Mouse (Mus musculus): Measurements from ENCODE around the gene Thbs3.

The Thbs3 gene

DNA sequence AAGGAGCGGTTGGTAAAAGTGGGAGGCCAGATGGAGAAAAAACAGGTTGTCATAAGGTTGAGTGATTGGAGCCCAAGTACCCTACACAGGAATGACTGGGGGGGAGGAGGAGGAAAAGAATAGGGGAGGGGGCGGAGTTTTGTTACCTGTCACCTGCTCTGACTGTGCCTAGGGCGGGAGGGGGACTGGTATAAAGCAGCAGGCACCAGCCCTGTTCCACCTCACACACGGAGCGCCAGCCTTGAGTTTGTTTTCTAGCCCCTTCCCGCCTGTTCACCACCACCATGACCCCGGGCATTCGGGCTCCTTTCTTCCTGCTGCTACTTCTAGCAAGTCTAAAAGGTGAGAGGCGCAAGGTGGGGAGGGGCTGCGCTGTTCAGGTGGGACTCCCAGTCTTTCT lies 13.9 kb downstream of the Thbs3 start, which contains the start of gene Muc1:
Muc1 (plus strand) TSS at position 222 of the 400 bp plus-strand sequence.
- DNase-seq: no peak

DNA sequence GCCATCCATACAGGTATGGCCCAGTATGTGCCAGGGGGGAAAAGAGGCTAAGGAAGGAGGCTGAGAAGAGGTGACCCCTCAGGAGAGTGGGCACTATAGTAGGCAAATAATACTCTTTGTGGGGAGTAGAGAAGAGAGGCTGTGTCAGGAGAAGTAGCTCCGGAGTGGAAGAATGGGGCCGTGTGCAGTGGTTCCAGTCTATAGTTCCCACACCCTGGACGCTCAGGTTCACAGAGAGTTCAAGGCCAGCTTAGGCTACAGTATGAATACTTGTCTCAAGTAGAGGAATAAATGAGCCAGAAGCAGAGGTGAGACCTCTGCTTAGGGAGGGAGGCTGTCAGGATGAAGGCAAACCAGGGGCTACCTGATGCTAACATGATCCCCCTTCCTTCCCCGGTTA lies 14.3 kb downstream of the Thbs3 start:
- DNase-seq: no peak

DNA sequence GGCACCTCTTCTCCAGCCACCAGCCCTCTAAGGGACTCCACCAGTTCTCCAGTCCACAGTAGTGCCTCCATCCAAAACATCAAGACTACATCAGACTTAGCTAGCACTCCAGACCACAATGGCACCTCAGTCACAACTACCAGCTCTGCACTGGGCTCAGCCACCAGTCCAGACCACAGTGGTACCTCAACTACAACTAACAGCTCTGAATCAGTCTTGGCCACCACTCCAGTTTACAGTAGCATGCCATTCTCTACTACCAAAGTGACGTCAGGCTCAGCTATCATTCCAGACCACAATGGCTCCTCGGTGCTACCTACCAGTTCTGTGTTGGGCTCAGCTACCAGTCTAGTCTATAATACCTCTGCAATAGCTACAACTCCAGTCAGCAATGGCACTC lies 15.6 kb downstream of the Thbs3 start:
- DNase-seq: no peak

DNA sequence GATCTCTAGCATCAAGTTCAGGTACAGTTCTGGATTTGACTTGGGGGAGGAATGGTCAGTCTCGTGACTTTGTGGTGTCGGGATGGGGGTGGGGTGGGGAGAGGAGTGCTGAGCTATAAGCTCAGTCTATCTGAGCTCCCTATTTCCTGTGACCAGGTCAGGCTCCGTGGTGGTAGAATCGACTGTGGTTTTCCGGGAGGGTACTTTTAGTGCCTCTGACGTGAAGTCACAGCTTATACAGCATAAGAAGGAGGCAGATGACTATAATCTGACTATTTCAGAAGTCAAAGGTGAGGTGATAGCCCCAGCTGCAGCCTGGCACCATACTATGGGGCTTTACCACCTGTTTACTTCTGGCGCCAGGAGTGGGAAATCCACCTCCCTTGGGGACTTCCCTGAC lies 16.4 kb downstream of the Thbs3 start:
- no peak for DNase-seq

DNA sequence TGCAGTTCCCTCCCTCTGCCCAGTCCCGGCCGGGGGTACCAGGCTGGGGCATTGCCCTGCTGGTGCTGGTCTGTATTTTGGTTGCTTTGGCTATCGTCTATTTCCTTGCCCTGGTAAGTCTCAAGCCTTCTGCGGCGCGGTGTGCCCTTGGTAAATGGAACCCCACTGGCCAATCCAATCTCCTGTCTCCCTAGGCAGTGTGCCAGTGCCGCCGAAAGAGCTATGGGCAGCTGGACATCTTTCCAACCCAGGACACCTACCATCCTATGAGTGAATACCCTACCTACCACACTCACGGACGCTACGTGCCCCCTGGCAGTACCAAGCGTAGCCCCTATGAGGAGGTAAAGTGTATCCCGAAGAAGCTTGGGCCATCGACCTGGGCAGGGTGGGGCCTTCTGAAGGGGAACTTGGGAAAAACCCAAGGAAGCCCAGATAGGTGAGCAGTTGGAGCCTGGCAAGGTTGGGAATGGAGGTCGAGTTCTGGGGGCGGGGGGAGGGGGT lies 16.8 kb downstream of the Thbs3 start:
- DNase-seq: no peak

DNA sequence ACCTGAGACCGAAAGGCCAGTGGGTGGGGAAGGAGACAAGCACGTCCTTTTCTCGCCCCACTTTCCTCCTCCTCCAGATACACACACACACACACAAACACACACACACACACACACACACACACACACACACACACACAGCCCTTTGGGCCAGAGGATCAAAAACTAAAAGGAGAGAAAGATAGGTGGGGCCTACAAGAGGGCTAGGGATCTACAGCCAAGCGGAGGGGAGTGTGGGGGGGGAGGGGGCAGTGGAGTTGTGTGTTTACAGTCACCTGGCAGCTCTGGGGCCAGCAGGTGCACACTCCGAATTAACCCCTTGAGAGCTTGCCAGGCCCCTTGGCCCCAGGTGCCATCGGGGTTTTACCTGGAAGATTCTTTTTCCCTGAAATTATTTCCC lies 17.6 kb downstream of the Thbs3 start:
- no peak for DNase-seq

DNA sequence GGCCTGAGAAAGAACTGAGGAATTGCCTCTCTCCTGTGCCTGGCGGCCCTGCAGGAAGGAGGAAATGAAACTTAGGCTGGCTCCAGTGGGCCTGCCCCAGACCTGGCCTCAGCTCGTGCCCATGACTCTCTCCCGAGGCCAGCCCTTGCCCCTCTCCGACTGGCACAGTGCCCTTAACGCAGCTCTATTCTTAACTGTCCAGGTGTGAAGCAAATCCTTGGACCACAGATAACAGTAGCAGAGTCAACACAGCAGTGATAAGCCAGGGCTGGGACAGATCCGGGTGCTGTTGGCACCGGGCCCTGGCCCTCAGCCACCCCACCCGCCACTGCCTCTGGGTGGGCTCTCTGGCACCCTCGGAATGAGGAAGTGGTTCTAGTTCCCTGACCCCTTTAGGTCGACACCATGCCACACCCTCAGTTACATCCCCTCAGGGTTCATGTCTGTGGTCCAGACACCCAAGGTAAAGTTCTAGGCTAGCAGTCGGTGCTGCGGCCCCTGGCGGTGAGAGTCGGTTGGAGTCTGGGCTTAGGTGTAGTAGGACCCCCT lies 18.7 kb downstream of the Thbs3 start:
- no peak for DNase-seq

DNA sequence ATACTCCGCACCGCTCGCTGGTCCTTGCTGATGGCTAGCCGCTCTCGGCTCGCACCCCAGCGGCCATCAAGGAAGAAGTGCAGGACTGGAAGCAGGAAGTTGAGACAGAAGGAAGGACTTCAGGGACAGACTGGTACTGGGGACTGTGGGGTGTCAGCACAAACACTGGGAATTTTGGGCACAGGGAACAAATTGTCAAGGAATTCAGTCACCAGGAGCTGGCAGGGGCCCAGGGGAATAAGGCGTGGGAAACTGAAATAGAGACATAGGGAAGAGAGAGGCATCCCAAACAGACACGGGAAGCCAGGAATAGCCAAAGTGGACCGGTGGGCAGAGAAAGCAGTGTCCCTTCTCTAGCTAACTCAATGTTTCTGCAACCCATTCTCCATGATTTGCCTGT lies 21.5 kb downstream of the Thbs3 start:
- peak; percentile 76 for DNase-seq

DNA sequence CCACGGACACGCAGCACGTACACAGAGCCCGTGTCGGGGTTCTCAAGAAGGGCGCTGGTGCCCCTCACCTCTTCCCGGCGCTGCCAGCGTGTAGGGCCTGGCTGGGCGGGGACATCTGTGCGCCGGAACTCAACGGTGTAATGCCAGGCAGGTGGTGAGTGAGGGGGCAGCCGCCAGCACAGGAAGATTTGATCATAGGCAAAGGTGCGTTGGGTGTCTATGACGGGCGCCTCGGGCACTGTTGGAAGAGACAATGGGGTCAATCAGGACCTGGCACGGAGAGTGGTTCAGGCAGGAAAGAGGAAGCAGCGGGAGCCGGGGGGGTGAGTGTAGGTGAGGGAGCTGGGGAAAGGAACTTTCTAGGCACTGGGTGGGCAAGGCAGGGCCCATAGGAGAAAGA lies 22.7 kb downstream of the Thbs3 start:
- DNase-seq: no peak

DNA sequence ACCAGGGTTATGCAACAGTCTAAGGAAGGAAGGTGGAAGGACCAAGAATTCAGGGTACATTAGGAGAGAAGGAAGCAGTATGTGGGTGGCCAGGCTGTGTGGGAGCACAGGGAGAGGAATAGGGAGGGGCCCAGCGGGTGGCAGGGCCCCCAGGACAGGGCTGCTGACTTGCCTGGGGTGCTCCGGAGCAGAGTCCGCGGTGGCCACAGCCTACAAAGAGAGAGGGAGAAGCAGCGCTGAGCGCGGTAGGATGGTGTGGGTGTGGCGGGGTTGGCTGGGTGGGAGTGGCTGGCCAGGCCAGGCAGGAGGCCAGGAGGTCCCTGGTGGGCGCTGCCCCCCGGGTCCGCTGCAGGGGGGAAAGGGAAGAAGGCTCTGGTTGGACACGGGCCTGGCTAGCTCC lies 23.5 kb downstream of the Thbs3 start:
- DNase-seq: no peak

DNA sequence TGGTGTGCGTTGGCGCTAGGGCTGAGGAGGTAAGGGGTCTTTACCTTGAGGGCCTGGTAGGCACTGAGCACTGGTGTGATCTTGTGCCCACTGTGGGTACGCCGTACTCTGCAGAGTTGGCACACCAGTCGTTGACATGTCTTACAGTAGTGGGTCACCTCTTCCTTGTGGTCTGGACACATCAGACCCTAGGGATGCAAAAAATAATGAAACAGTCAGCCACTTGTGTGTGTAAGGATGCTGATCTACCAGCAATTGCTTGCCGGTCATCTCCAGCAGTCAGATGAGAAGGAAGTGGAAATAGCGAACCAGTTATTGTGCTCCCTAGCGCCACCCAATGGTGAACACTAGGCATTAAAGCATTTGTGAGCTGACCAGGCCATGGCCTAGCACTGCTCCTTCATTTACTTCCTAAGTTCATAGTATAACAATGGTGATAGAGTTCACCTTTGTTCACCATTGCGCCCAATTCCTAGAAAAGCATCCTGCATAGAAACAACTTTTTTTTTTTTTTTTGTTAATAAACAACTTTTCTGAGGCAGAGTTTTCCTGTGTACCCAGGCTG lies 27.4 kb downstream of the Thbs3 start:
- DNase-seq: no peak

DNA sequence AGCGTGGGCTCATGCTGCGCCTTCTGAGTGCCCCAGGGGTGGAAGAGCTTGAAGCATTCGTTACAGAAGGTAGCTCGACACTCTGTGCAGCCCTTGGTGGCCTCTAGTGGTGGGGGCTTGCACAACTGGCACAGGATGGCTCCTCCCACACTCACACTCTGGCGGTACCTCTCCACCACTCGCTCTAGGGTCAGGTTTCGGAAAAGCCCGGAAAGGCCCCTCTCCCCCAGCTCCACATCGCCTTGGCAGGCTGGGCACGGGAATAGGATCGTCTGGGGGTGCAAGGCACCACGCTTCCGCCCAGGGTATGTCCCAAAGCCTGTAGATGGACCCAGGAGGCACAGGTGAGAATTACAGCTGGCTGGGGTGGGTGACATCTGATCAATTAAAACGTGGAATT lies 28.6 kb downstream of the Thbs3 start:
- DNase-seq: no peak

DNA sequence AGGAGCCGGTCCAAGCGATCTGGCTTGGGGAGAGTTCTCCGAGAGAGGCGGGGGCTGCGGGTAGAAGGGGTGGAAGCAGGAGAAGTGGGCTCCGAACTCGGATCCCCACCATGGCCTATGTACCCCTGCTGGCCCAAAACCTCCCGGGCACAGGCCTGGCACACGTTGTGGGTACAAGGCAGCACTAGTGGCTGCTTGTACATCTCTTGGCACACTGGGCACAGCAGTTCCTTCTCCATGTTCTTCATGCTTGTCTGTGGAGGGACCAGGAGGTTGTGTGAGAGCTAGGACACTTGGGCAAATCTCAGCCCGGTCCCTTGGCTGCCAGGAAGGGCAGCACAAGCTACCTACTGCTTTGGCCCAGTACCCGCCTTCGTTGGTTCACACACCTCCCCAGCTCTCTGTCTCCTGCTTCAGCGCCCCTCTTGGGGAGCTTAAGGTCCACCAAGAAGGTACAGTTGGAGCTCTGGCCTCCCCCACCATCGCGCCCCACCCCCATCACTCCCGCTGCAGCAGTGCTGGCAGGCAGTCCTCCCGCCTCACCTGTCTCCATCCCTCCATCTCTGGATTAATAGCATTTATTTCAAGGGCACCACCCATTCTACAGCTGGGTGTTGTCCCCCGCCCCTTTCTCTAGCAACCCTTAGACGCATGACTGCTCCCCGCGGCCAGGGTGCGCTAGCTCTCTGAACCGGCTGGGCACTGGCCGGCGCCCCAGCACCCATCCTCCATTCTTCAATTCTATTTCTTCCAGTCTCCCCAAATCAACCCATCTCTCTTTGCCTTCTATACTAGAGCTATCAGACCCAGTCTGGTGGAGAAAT lies 29.4 kb downstream of the Thbs3 start:
- no peak for DNase-seq

DNA sequence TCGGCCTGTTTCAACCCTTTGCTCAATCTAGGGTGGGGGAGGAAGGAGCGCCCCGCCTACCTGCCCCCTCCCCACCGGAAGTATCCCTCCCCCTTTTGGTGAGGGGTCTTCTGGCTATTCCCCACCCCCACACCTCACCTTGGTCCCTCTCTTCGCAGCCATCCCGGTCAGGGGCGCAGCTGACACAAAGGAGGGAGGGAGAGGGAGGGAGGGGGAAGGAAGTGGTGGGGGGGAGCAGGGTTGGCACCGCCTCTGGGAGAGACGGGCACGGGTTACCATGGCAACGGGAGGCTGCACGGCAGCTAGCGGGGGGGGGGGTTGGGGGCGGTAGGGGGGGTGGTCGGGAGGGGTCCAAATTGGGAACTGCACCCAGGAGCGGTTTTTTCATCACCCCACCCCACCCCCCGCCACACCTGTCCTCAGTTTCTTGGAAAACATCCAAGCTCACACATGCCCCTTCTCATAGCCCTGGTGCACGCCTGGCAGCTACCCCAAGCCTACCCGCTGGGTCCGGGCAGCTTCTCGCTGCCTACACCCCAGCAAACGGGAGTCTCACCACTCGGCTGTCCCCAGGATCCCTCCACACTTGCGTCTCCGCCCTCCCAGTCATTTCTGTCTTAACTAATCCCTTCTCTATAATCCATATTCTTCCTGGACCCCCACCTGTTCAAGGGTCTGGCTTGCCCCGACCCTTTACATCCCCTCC lies 30.2 kb downstream of the Thbs3 start:
- peak; percentile 72 for DNase-seq

DNA sequence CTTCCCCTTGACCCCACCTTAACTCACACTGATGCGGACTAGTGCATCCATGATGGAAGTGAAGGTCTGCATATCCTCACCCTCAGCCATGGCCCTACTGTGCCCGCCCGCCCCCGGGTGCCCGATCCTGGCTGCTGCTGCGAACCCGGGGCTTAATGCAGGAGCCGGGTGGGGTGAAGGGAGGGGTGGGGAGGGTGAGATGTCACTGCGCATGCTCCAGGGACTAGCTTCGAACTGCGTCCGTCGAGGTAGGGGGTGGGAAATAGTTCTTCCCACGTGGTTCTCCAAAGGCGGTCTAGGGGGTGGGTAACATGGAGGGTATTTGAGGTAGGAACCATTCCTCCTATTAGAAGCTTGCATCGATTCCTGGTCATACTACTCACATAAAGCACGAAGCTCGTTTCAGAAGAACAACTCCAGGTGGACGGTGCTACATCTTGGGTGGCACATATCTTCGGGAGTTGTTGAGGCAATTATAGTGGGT lies 30.8 kb downstream of the Thbs3 start, which contains the start of gene Krtcap2:
Krtcap2 (plus strand) TSS at position 279 of the 484 bp plus-strand sequence.
- peak; percentile 85 for DNase-seq

DNA sequence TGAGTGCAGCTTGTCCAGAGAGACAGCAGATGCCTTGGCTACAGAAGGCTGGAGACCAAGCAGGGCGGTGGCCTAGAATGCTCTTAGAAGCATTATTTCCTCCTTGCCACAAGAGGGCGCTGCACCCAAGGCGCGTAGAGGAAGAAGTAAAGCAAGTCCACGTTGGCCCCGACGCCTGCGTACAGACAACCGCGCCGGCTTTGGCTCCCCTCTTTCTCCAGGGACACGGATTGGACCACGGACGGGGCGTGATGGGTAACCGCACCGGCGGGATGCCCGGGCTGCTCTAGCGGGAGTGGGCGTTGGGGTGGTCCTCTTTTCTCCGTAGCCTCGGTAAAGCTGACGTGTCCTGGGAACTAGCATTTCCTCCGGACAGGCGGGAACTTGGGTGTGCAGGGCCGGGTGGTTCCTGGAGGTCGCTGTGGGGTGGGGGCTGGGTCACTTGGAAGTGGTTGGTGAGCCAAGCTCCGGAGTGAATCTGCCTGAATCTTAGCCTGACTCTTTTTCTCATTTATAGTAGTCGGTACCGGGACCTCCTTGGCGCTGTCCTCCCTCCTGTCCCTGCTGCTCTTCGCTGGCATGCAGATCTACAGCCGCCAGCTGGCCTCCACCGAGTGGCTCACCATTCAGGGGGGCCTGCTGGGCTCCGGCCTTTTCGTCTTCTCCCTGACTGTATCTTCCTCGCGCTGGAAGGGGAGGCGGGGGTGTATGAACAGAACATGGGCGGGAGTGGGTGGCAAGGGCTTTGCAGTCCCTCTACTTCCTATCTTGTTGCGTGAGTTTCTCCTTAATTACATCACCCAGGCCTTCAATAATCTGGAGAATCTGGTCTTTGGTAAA lies 31.5 kb downstream of the Thbs3 start, which contains the start of gene Trim46:
Trim46 (minus strand) TSS at position 49 of the 840 bp plus-strand sequence.
- DNase-seq: peak; percentile 92

DNA sequence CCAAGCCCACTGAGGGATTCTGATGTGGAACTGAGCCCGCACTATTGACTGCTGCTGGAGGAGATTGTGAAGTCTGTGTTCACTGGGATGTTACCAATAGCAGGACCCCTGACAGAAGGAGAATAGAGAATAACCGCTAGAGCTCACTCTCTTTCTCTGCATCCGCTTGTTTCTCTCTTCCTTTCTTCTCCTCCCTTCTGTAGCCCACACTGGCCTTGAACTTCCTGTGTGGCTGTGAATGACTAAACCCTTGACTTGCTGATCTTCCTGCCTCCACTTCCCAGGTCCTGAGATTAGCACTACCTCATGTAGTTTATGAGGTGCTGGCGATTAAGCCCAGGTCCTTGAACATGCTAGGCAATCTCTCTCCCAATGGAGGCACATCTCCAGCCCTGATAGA lies 32.5 kb downstream of the Thbs3 start:
- DNase-seq: no peak

DNA sequence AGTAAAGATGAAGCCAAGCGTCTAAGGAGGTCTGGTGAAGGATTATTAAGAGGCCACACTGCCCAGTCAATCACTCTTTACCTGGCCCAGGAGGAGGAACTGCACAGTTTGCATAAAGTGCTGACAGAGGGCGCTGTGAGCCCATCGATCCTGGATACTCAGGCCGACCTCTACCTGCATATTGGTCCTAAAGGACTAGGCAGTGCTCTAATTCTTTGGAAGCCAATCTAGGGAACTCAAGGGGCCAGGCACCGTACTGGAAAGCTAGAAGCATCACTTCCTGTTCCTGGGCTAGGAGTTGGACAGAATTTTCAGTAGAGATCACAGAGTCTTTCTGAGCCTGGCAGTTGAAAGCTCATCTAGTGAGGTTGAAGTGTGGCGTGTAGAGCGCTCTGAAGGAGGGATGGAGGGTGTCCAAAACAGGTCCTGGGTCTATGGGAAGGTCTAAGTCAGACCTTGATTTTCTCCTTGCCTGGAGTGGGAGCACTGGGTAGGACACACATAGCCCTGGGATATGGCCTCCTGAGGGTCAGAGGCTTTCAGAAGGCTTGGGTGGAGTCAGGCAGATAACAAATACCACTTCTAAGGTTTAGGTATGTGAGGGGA lies 35.6 kb downstream of the Thbs3 start:
- DNase-seq: peak; percentile 55

DNA sequence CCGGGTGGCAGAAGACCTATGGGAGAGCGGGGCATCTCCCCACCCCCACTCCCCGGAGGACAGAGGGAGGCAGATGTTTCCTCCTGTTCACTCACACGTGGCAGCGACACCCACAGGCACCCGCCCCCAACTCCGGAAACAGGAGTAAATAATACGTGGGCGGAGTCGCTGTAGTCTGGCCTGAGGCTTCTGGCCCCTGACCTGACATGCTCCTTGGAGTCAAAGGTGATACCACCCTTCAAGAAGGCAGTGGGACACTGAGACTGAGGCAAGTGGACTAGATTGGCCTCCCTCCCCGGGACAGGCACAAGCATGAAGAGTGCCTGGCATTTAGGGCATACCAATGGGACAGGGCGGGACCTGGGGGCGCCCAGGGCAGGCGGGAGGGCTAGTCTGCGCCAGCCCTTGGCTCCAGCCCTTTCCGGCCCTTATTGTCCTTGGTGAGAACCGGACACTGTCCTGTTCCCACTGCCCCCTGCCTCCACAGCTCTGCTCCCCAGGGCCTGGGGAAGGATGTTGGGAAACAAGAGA lies 36.5 kb downstream of the Thbs3 start:
- DNase-seq: no peak

DNA sequence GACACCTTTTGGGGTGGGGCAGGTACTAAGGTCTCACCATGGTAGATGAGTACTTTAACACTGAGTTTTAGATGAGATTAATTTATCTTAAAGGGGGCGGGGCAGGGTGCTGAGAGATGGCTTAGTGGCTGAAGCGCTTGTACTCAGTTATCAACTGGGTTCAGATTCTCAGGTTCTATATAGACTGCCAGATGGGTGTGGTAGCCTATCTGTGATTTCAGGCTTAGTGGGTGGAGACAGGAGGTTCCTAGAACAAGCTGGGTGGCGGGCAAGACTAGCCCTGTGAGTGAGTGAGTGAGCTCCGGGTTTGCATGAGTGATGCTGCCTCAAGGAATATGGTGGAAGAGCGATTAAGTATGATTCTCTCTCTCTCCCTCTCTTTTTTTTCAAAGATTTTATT lies 40.0 kb downstream of the Thbs3 start:
- no peak for DNase-seq

DNA sequence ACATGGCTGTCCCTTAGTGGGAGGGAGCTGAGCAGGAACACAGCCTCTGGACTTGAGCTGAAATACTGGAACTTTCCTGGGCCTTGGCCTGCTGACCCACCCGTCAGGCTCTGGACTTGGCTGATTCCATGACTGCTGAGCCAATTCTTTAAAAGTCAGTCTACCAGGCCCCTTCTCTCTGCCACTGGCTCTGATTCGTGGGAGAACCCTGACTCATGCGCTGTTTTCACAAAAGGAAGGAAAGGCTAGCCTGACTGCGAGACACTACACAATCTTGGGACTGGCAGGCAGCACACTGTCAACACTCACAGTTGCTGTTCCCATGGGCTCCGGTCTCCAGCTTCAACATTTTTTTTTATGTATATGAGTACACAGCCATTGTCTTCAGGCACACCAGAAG lies 41.2 kb downstream of the Thbs3 start:
- no peak for DNase-seq
